27 mouse cellular contexts compared by ENCODE assay signal in the genomic region with DNA sequence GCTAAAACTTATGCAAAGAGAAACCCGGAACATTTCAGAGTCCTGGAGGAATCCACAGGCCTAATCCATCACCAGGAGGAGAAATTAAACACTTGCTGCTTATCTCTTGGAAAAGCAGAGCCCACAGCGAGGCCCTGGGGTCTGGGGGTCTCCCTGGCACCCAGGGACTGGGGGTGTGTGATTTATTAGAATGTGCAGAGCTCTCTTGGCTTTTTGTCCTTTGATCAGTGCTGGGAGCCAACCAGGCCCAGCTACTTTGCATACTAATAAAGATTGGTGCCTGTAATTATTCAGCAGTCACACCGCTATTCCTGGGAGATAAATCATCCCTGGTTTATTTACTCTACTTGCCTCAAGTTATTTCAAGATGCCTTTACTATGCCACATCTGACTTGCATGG.
DNase-seq lines count a peak whose midpoint lies in the region; ATAC-seq and TF ChIP-seq lines count a peak whose summit lies in the region.
"Had no signal": no experiment of that assay in that cellular context is flagged by ENCODE, and none has a peak within 500 bp of the region (broad histone marks: within the 10 kb centered on the region; RNA-seq: fewer than 3 reads in every experiment).

No protein-coding gene starts in this region.

- H3K9me3 ChIP-seq in hindbrain, embryonic 14.5 days (ENCODE audit: control insufficient read depth, low read length) = no peaks in the 10 kb centered on the region
- H3K9me3 ChIP-seq in hindbrain, embryonic 12.5 days (replicated peaks) = no peaks in the 10 kb centered on the region
- H3K9me3 ChIP-seq in midbrain, embryonic 15.5 days = no peaks in the 10 kb centered on the region
- H3K9me3 ChIP-seq in midbrain, postnatal 0 days (ENCODE audit: low read length) = no peaks in the 10 kb centered on the region
- H3K9me3 ChIP-seq in hindbrain, postnatal 0 days (ENCODE audit: low read length) = no peaks in the 10 kb centered on the region
- no peaks in the 10 kb centered on the region for H3K9me3 ChIP-seq in limb, embryonic 10.5 days (replicated peaks)
- H3K9me3 ChIP-seq: embryonic facial prominence, embryonic 12.5 days; heart, embryonic 10.5 days; limb, embryonic 12.5 days; liver, embryonic 15.5 days had no signal

- ATAC-seq in hindbrain, embryonic 14.5 days (ENCODE audit: low FRiP score) = no peak
- ATAC-seq in hindbrain, embryonic 12.5 days (ENCODE audit: low FRiP score) = no peak
- ATAC-seq in midbrain, embryonic 15.5 days (replicated peaks) = no peak
- ATAC-seq in midbrain, postnatal 0 days (ENCODE audit: low FRiP score) = no peak
- ATAC-seq in hindbrain, postnatal 0 days = no peak; the same call in 1 of the 2 replicates
- ATAC-seq: CD4-positive, CD25-positive, alpha-beta regulatory T cell, adult 4 months; forebrain, embryonic 14.5 days; inflammation-experienced regulatory T-cells, adult 6 months had no signal

- DNase-seq in hindbrain, embryonic 14.5 days (ENCODE audit: low spot score) = no peak
- DNase-seq in midbrain, postnatal 0 days (ENCODE audit: low spot score) = no peak
- peak; percentile 19 for DNase-seq in hindbrain, postnatal 0 days (ENCODE audit: low spot score)
- no peak for DNase-seq in limb, embryonic 10.5 days (ENCODE audit: low spot score)
- no peak for DNase-seq in left cerebral cortex, adult 2 months (ENCODE audit: extremely low spot score in 1 of 2, low spot score in 2 of 2)
- DNase-seq: adrenal gland, postnatal 14 days; cerebellum, adult 11-12 months; cerebellum, adult 9-11 months; embryo, embryonic 11 days; gastrocnemius, postnatal 14 days; heart, postnatal 36 days; lung, embryonic 14.5 days; lung, postnatal 14 days; right cerebral cortex, adult 18-20 months; spleen, adult 18-20 months; thymus, adult 18-20 months; thymus, postnatal 25 days had no signal

- 0 out of 2 replicates have a peak, but pooled peaks cover 5% of the 10 kb centered on the region for H3K4me1 ChIP-seq in hindbrain, embryonic 14.5 days (replicated peaks; ENCODE audit: control insufficient read depth, insufficient read depth, low read length)
- H3K4me1 ChIP-seq in hindbrain, embryonic 12.5 days = no peaks in the 10 kb centered on the region
- H3K4me1 ChIP-seq in midbrain, embryonic 15.5 days = peaks cover 8% of the 10 kb centered on the region
- no peaks in the 10 kb centered on the region for H3K4me1 ChIP-seq in midbrain, postnatal 0 days (ENCODE audit: insufficient read depth, low read length)
- peaks cover 4% of the 10 kb centered on the region; the same call in 1 of the 2 replicates for H3K4me1 ChIP-seq in hindbrain, postnatal 0 days (ENCODE audit: insufficient read depth, low read length)
- peaks cover 7% of the 10 kb centered on the region for H3K4me1 ChIP-seq in limb, embryonic 10.5 days
- H3K4me1 ChIP-seq: embryonic facial prominence, embryonic 12.5 days; heart, embryonic 10.5 days; liver, embryonic 15.5 days had no signal

- H3K4me2 ChIP-seq in hindbrain, embryonic 14.5 days (replicated peaks) = no peak overlapping the region
- H3K4me2 ChIP-seq in hindbrain, embryonic 12.5 days (replicated peaks) = no peak overlapping the region
- H3K4me2 ChIP-seq in midbrain, embryonic 15.5 days = no peak overlapping the region
- no peak overlapping the region for H3K4me2 ChIP-seq in midbrain, postnatal 0 days (ENCODE audit: low read depth, low read length, poor library complexity, severe bottlenecking)
- H3K4me2 ChIP-seq in hindbrain, postnatal 0 days (ENCODE audit: low read depth, low read length) = no peak overlapping the region
- H3K4me2 ChIP-seq: embryonic facial prominence, embryonic 12.5 days; limb, embryonic 12.5 days; liver, embryonic 15.5 days; lung, embryonic 14.5 days had no signal

- H3K27ac ChIP-seq in hindbrain, embryonic 14.5 days = 0 out of 2 replicates have a peak overlapping the region, but pooled peaks have one; percentile 4
- H3K27ac ChIP-seq in hindbrain, embryonic 12.5 days = no peak overlapping the region
- peak overlapping the region; percentile 25 for H3K27ac ChIP-seq in midbrain, embryonic 15.5 days
- no peak overlapping the region for H3K27ac ChIP-seq in midbrain, postnatal 0 days (ENCODE audit: low read depth, low read length)
- no peak overlapping the region for H3K27ac ChIP-seq in hindbrain, postnatal 0 days
- H3K27ac ChIP-seq in limb, embryonic 10.5 days = no peak overlapping the region
- H3K27ac ChIP-seq in left cerebral cortex, adult 2 months = no peak overlapping the region
- H3K27ac ChIP-seq: embryonic facial prominence, embryonic 12.5 days; heart, embryonic 10.5 days; kidney, postnatal 0 days; limb, embryonic 12.5 days; liver, embryonic 15.5 days had no signal

- 41% methylated on average over 3 of the region's 3 CpGs for WGBS in hindbrain, embryonic 14.5 days
- 46% methylated on average over 3 of the region's 3 CpGs for WGBS in hindbrain, embryonic 12.5 days
- 39% methylated on average over 3 of the region's 3 CpGs for WGBS in midbrain, embryonic 15.5 days
- WGBS in midbrain, postnatal 0 days = 33% methylated on average over 3 of the region's 3 CpGs
- 32% methylated on average over 3 of the region's 3 CpGs for WGBS in hindbrain, postnatal 0 days
- 32% methylated on average over 3 of the region's 3 CpGs for WGBS in limb, embryonic 10.5 days

- H3K36me3 ChIP-seq in hindbrain, embryonic 14.5 days (replicated peaks; ENCODE audit: control insufficient read depth, insufficient read depth) = no peaks in the 10 kb centered on the region
- no peaks in the 10 kb centered on the region for H3K36me3 ChIP-seq in hindbrain, embryonic 12.5 days
- no peaks in the 10 kb centered on the region for H3K36me3 ChIP-seq in midbrain, embryonic 15.5 days (replicated peaks)
- no peaks in the 10 kb centered on the region for H3K36me3 ChIP-seq in midbrain, postnatal 0 days (ENCODE audit: insufficient read depth, low read length)
- no peaks in the 10 kb centered on the region for H3K36me3 ChIP-seq in hindbrain, postnatal 0 days (ENCODE audit: insufficient read depth, low read length)
- no peaks in the 10 kb centered on the region for H3K36me3 ChIP-seq in limb, embryonic 10.5 days
- H3K36me3 ChIP-seq: embryonic facial prominence, embryonic 12.5 days; heart, embryonic 10.5 days; limb, embryonic 12.5 days; liver, embryonic 15.5 days had no signal

- intact Hi-C loops in left cerebral cortex, adult 2 months (cut with DNase I) = no loop called here

- TF ChIP-seq CTCF in midbrain, postnatal 0 days (IDR thresholded peaks at IDR 0.05) = no peak
- no peak for TF ChIP-seq CTCF in hindbrain, postnatal 0 days (IDR thresholded peaks at IDR 0.05; ENCODE audit: low read depth)
- TF ChIP-seq CTCF in left cerebral cortex, adult 2 months (IDR thresholded peaks at IDR 0.05) = no peak

- H3K9ac ChIP-seq in hindbrain, embryonic 14.5 days = no peak overlapping the region
- H3K9ac ChIP-seq in hindbrain, embryonic 12.5 days = no peak overlapping the region
- H3K9ac ChIP-seq in midbrain, embryonic 15.5 days = no peak overlapping the region
- H3K9ac ChIP-seq in midbrain, postnatal 0 days (replicated peaks; ENCODE audit: low read length, poor library complexity, severe bottlenecking) = no peak overlapping the region
- no peak overlapping the region for H3K9ac ChIP-seq in hindbrain, postnatal 0 days (replicated peaks; ENCODE audit: low read length)
- H3K9ac ChIP-seq: embryonic facial prominence, embryonic 12.5 days; limb, embryonic 12.5 days; liver, embryonic 15.5 days; lung, embryonic 14.5 days had no signal

- H3K4me3 ChIP-seq in hindbrain, embryonic 14.5 days (replicated peaks; ENCODE audit: low read length) = no peak overlapping the region
- H3K4me3 ChIP-seq in hindbrain, embryonic 12.5 days = no peak overlapping the region
- no peak overlapping the region for H3K4me3 ChIP-seq in midbrain, embryonic 15.5 days
- H3K4me3 ChIP-seq in midbrain, postnatal 0 days (ENCODE audit: low read depth, low read length) = no peak overlapping the region
- H3K4me3 ChIP-seq in hindbrain, postnatal 0 days (ENCODE audit: low read length) = no peak overlapping the region
- H3K4me3 ChIP-seq in limb, embryonic 10.5 days = no peak overlapping the region
- no peak overlapping the region for H3K4me3 ChIP-seq in left cerebral cortex, adult 2 months
- H3K4me3 ChIP-seq: embryonic facial prominence, embryonic 12.5 days; heart, embryonic 10.5 days; limb, embryonic 12.5 days; liver, embryonic 15.5 days had no signal

- no peaks in the 10 kb centered on the region for H3K27me3 ChIP-seq in hindbrain, embryonic 14.5 days (ENCODE audit: control insufficient read depth, insufficient read depth, low read length)
- no peaks in the 10 kb centered on the region for H3K27me3 ChIP-seq in hindbrain, embryonic 12.5 days
- H3K27me3 ChIP-seq in midbrain, embryonic 15.5 days (replicated peaks) = no peaks in the 10 kb centered on the region
- no peaks in the 10 kb centered on the region for H3K27me3 ChIP-seq in midbrain, postnatal 0 days (ENCODE audit: insufficient read depth, low read length)
- no peaks in the 10 kb centered on the region for H3K27me3 ChIP-seq in hindbrain, postnatal 0 days (ENCODE audit: insufficient read depth, low read length)
- H3K27me3 ChIP-seq in limb, embryonic 10.5 days (ENCODE audit: low read depth, poor library complexity, severe bottlenecking) = no peaks in the 10 kb centered on the region
- H3K27me3 ChIP-seq: embryonic facial prominence, embryonic 12.5 days; limb, embryonic 12.5 days; liver, embryonic 15.5 days had no signal

Comparison
In these comparisons a context has a peak if more than half of its experiments do, and no peak if none do; other contexts are left out.
1. H3K27ac ChIP-seq: peak in hindbrain, embryonic 14.5 days (single experiment) and midbrain, embryonic 15.5 days (single experiment); none in hindbrain, embryonic 12.5 days (single experiment), midbrain, postnatal 0 days (single experiment), hindbrain, postnatal 0 days (single experiment), limb, embryonic 10.5 days (single experiment) and left cerebral cortex, adult 2 months (single experiment).